Mouse (Mus musculus) heart, embryonic 12.5 days (tissue): Measurements from ENCODE around the gene Itpripl2. TPM values are rescaled to one million over a fixed set of nuclear protein-coding genes. Genes with fewer than 3 reads are reported as not detected.

ENCODE experiments used
- ATAC-seq: fragments of 200-750 bp; cut with Nextera tagmentation; 2 replicates; pipeline ENCODE4 v1.8.0; 2017; ENCODE audit warnings: moderate TSS enrichment, moderate library complexity; ENCODE audit not compliant: insufficient number of reproducible peaks, low FRiP score
- H3K27ac ChIP-seq: fragments of 300-500 bp; sonication (generic); 2 replicates; pipeline ENCODE4 v1.5.1; 2016; ENCODE audit warnings: mild to moderate bottlenecking, moderate library complexity; ENCODE audit not compliant: poor library complexity, severe bottlenecking
- H3K27me3 ChIP-seq: fragments of 300-500 bp; sonication (generic); replicated peaks from 2 replicates; pipeline ENCODE4 v1.6.1; 2016; ENCODE audit warnings: mild to moderate bottlenecking, moderate library complexity
- H3K36me3 ChIP-seq: fragments of 300-500 bp; sonication (generic); 2 replicates; pipeline ENCODE4 v1.6.1; 2016; ENCODE audit warnings: mild to moderate bottlenecking, moderate library complexity
- H3K4me1 ChIP-seq: fragments of 300-500 bp; sonication (generic); replicated peaks from 2 replicates; pipeline ENCODE4 v1.6.1; 2016; ENCODE audit warnings: mild to moderate bottlenecking
- H3K4me2 ChIP-seq: fragments of 300-500 bp; sonication (generic); 2 replicates; pipeline ENCODE4 v1.6.1; 2016; ENCODE audit warnings: mild to moderate bottlenecking, moderate library complexity
- H3K4me3 ChIP-seq: fragments of 300-500 bp; sonication (generic); 2 replicates; pipeline ENCODE4 v1.5.1; 2016; ENCODE audit warnings: mild to moderate bottlenecking
- H3K9ac ChIP-seq: fragments of 300-500 bp; sonication (generic); 2 replicates; pipeline ENCODE4 v1.6.1; 2016; ENCODE audit warnings: mild to moderate bottlenecking, moderate library complexity
- H3K9me3 ChIP-seq: fragments of 300-500 bp; sonication (generic); replicated peaks from 2 replicates; pipeline ENCODE4 v1.6.1; 2016; ENCODE audit warnings: mild to moderate bottlenecking, moderate library complexity
- WGBS: fragments of 180-500 bp; shearing (Covaris S2); methylation state at CpG from one replicate; pipeline ENCODE4 v1.1.7; 2016; 5-methylcytosine and 5-hydroxymethylcytosine counted together
- polyA plus RNA-seq: library from polyadenylated mRNA; unstranded; fragments of >200 nt; fragmentation: Nextera tagmentation; extraction: Ambion mirVana; gene quantifications from 2 replicates; pipeline ENCODE4 v1.2.1, GENCODE M21; 2016

Itpripl2 gene
- polyA plus RNA-seq, 1 experiment from 2014 or later: 3.7 TPM

- Histone ChIP-seq H3K27me3 (peaks cover 13% of the 10 kb centered on the region), H3K4me3 (no peak overlapping the region), H3K36me3 (peaks cover 15% of the 10 kb centered on the region; the same call in 1 of the 2 replicates), H3K9ac (no peak overlapping the region), H3K4me1 (peaks cover 38% of the 10 kb centered on the region), H3K9me3 (no peaks in the 10 kb centered on the region), H3K27ac (no peak overlapping the region), H3K4me2 (no peak overlapping the region)
- WGBS: 47% methylated on average over 5 of the region's 5 CpGs
- ATAC-seq: no peak
These were observed 4.9 kb downstream of the Itpripl2 start for GRCm38 (mm10) chr7:118486917-118487316.

- ATAC-seq: no peak
- H3K4me3 ChIP-seq: no peak overlapping the region
- H3K27ac ChIP-seq: no peak overlapping the region
- no peak overlapping the region for H3K9ac ChIP-seq
- no peaks in the 10 kb centered on the region for H3K27me3 ChIP-seq
- H3K4me2 ChIP-seq: no peak overlapping the region
- H3K4me1 ChIP-seq: peaks cover 29% of the 10 kb centered on the region
- WGBS: 52% methylated on average over 1 of the region's 1 CpGs
- H3K9me3 ChIP-seq: no peaks in the 10 kb centered on the region
- H3K36me3 ChIP-seq: peaks cover 9% of the 10 kb centered on the region; the same call in 1 of the 2 replicates
These were observed 7.8 kb downstream of the Itpripl2 start for GRCm38 (mm10) chr7:118483996-118484395.

- H3K9ac ChIP-seq: no peak overlapping the region
- H3K4me1 ChIP-seq: peaks cover 19% of the 10 kb centered on the region
- H3K27me3 ChIP-seq: no peaks in the 10 kb centered on the region
- H3K27ac ChIP-seq: no peak overlapping the region
- H3K4me3 ChIP-seq: no peak overlapping the region
- no peaks in the 10 kb centered on the region for H3K9me3 ChIP-seq
- no peak overlapping the region for H3K4me2 ChIP-seq
- ATAC-seq: no peak
- WGBS: 83% methylated on average over 2 of the region's 2 CpGs
- peaks cover 9% of the 10 kb centered on the region; the same call in 1 of the 2 replicates for H3K36me3 ChIP-seq
These were observed 9.8 kb downstream of the Itpripl2 start for GRCm38 (mm10) chr7:118482001-118482400.

- H3K4me2 ChIP-seq: no peak overlapping the region
- no peak overlapping the region for H3K9ac ChIP-seq
- H3K27ac ChIP-seq: no peak overlapping the region
- H3K4me3 ChIP-seq: no peak overlapping the region
- no peaks in the 10 kb centered on the region for H3K27me3 ChIP-seq
- WGBS: 35% methylated on average over 10 of the region's 10 CpGs
- H3K9me3 ChIP-seq: no peaks in the 10 kb centered on the region
- H3K36me3 ChIP-seq: peaks cover 9% of the 10 kb centered on the region; the same call in 1 of the 2 replicates
- ATAC-seq: no peak
- H3K4me1 ChIP-seq: peaks cover 22% of the 10 kb centered on the region
These were observed 10.5 kb downstream of the Itpripl2 start for GRCm38 (mm10) chr7:118481047-118481810.

GRCm38 (mm10) chr7:118480160-118480709 lies 11.5 kb downstream of the Itpripl2 start:
- H3K4me2 ChIP-seq: no peak overlapping the region
- no peak for ATAC-seq
- WGBS: 79% methylated on average over 9 of the region's 9 CpGs
- H3K9ac ChIP-seq: no peak overlapping the region
- H3K4me1 ChIP-seq: peaks cover 19% of the 10 kb centered on the region
- 0 out of 2 replicates have a peak, but pooled peaks cover 5% of the 10 kb centered on the region for H3K36me3 ChIP-seq
- H3K4me3 ChIP-seq: no peak overlapping the region
- no peaks in the 10 kb centered on the region for H3K27me3 ChIP-seq
- no peaks in the 10 kb centered on the region for H3K9me3 ChIP-seq
- no peak overlapping the region for H3K27ac ChIP-seq

GRCm38 (mm10) chr7:118478835-118479312 lies 12.9 kb downstream of the Itpripl2 start:
- WGBS: 55% methylated on average over 3 of the region's 3 CpGs
- ATAC-seq: no peak
- Histone ChIP-seq H3K4me3 (no peak overlapping the region), H3K4me1 (peaks cover 19% of the 10 kb centered on the region), H3K9me3 (peaks cover 7% of the 10 kb centered on the region), H3K36me3 (no peaks in the 10 kb centered on the region), H3K9ac (no peak overlapping the region), H3K27me3 (no peaks in the 10 kb centered on the region), H3K27ac (peak overlapping the region; percentile 41; the same call in 1 of the 2 replicates), H3K4me2 (no peak overlapping the region)

GRCm38 (mm10) chr7:118476428-118476827 lies 15.3 kb downstream of the Itpripl2 start:
- Histone ChIP-seq H3K36me3 (no peaks in the 10 kb centered on the region), H3K9me3 (peaks cover 11% of the 10 kb centered on the region), H3K9ac (no peak overlapping the region), H3K4me3 (no peak overlapping the region), H3K27me3 (no peaks in the 10 kb centered on the region), H3K4me2 (no peak overlapping the region), H3K4me1 (peaks cover 15% of the 10 kb centered on the region), H3K27ac (no peak overlapping the region)
- no peak for ATAC-seq
- 54% methylated on average over 5 of the region's 5 CpGs for WGBS

- no peak overlapping the region for H3K27ac ChIP-seq
These were observed 16.6 kb downstream of the Itpripl2 start for GRCm38 (mm10) chr7:118475008-118475705.

GRCm38 (mm10) chr7:118472886-118473285 lies 18.9 kb downstream of the Itpripl2 start:
- no peaks in the 10 kb centered on the region for H3K27me3 ChIP-seq
- 94% methylated on average over 1 of the region's 1 CpGs for WGBS
- H3K4me2 ChIP-seq: no peak overlapping the region
- no peak overlapping the region for H3K9ac ChIP-seq
- peaks cover 22% of the 10 kb centered on the region for H3K4me1 ChIP-seq
- peaks cover 11% of the 10 kb centered on the region for H3K9me3 ChIP-seq
- no peaks in the 10 kb centered on the region for H3K36me3 ChIP-seq
- no peak overlapping the region for H3K27ac ChIP-seq
- H3K4me3 ChIP-seq: no peak overlapping the region
- no peak for ATAC-seq

More at GRCm38 (mm10) chr7:118475008-118475705, 16.6 kb downstream of the Itpripl2 start:
- Histone ChIP-seq H3K9ac (no peak overlapping the region), H3K4me1 (peaks cover 13% of the 10 kb centered on the region), H3K27me3 (no peaks in the 10 kb centered on the region), H3K9me3 (peaks cover 11% of the 10 kb centered on the region), H3K4me3 (no peak overlapping the region), H3K4me2 (no peak overlapping the region), H3K36me3 (no peaks in the 10 kb centered on the region)
- ATAC-seq: no peak
- 81% methylated on average over 7 of the region's 7 CpGs for WGBS

GRCm38 (mm10) chr7:118468060-118468459 lies 23.7 kb downstream of the Itpripl2 start:
- H3K27ac ChIP-seq: no peak overlapping the region
- ATAC-seq: no peak
- H3K4me3 ChIP-seq: no peak overlapping the region
- peaks cover 4% of the 10 kb centered on the region; the same call in 1 of the 2 replicates for H3K9me3 ChIP-seq
- no peaks in the 10 kb centered on the region for H3K27me3 ChIP-seq
- no peak overlapping the region for H3K9ac ChIP-seq
- H3K4me1 ChIP-seq: peaks cover 27% of the 10 kb centered on the region
- 92% methylated on average over 3 of the region's 3 CpGs for WGBS
- no peaks in the 10 kb centered on the region for H3K36me3 ChIP-seq
- no peak overlapping the region for H3K4me2 ChIP-seq

GRCm38 (mm10) chr7:118464432-118464831 lies 27.3 kb downstream of the Itpripl2 start:
- Histone ChIP-seq H3K4me2 (no peak overlapping the region), H3K9me3 (no peaks in the 10 kb centered on the region), H3K9ac (0 out of 2 replicates have a peak overlapping the region, but pooled peaks have one; percentile 11), H3K27me3 (no peaks in the 10 kb centered on the region), H3K4me1 (peaks cover 29% of the 10 kb centered on the region), H3K27ac (no peak overlapping the region), H3K4me3 (no peak overlapping the region), H3K36me3 (no peaks in the 10 kb centered on the region)
- ATAC-seq: no peak
- WGBS: 34% methylated on average over 4 of the region's 4 CpGs
